Mouse (Mus musculus) cerebellum, adult 9-11 months (tissue): ENCODE measurements around the gene Ms4a8a.
"Not testable (repeated sequence)": the region's sequence is repeated elsewhere in the genome, so short reads cannot be mapped to it uniquely, and the experiment has no call there.

Experiments used
- DNase-seq: peaks from one replicate; pipeline ENCODE4 v3.0.0; 2022

The Ms4a8a gene

GRCm38 (mm10) chr19:11080934-11081333 lies at the start of gene Ms4a8a:
Gene Ms4a8a, minus strand, starts transcription at chr19:11081102.
- DNase-seq = no peak

DNA sequence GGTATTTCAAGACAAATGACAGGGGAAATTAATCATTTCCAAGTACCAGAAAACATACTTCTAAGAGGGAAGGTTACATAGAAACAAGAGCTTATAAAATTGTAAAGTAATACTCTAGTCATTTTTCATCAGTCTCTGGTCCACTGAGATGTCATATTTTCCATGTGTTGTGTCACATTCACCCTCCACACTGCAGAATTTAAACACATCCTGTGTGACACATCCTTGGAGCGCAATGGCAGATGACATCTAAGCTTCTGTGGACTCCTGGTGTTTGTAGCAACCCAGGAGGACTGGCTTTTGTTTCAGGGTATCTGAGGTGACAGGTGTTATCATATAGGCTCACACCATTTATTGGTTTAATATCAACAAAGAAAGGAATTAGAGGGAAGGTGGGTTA lies 48.8 kb upstream of the Ms4a8a start:
- DNase-seq = no peak

DNA sequence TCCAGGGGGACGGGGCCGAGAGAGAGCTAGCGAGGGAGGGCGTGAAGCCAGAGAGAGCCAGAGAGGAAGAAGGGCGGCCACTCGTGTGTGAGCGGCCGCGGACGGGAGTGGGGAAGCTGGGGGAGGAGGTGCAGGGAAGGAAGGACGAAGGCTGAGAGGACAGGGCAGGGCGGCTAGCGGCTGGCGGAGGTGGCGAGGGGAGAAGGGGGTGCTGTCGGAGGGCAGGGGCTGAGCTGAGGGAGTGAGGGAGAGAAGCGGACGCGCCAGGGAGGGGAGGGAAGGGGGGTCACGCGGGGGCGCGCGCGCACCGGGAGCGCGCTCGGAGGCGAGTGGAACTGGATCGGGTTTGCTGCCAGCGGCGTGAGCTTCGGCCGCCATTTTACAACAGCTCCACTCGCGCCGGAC lies 40.1 kb upstream of the Ms4a8a start:
- peak; percentile 36 for DNase-seq

GRCm38 (mm10) chr19:11119338-11119737 lies 38.4 kb upstream of the Ms4a8a start:
- DNase-seq = no peak

GRCm38 (mm10) chr19:11107746-11108145 lies 26.8 kb upstream of the Ms4a8a start:
- DNase-seq = no peak

- no peak for DNase-seq
Observed at GRCm38 (mm10) chr19:11101880-11102279, 21.0 kb upstream of the Ms4a8a start.

DNA sequence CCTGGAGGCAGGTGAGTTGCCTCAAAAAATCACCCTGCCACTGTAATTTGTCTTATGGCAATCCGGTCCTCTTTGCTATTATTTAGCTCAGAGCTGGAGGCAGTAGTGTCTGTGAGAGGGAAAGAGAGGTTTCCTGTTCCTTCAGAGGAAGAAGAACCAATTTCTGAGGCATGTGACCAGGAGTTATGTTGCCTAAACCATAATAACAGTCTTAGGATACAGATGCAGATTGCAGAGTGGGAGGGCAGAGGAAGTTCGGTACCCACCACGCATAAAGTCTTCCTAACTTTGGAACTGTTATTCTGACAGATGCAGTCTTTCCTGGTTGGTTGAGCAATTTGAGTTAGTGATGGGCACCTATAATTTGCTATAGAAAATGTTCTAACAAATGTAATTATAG lies 17.5 kb upstream of the Ms4a8a start:
- no peak for DNase-seq

DNA sequence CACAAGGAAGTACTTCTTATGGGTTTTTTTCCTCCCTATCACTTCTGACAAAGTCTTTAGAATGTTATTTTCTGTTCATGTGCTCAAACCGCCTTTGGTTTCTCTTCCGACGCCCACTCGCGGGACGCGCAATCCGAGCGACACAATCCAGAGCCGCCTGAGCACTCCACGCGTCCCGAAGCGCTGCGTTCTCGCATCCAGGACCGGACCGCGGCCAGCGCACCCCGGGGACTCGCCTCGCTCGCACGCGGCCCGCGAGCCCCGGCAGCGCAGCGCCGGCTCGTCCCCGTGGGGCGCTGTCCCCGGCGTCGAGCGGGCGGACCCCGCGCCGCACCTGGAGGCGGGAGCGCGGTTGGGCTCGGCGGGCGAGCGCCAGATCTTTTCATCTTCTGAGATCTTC lies 11.2 kb upstream of the Ms4a8a start:
- not testable (repeated sequence) for DNase-seq

DNA sequence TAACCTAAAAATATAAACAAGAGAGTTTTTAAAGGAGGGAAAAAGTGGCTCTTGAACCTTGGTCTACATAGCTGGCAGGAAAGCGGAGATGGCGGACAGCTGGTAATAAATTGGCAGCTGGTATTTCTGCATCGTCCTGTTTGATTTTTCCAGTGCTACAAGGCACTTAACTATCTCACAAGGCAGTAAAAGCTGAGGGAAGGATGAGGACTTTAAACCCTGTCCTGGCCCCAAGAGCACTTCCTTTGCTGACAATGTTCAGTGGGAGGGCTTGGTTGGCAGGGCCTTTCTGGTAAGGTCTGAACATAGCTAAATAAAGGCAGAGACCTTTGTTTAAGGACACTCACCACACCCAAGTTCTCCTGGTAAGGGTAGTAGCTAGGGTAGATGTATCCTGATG lies 10.5 kb downstream of the Ms4a8a start:
- no peak for DNase-seq

DNA sequence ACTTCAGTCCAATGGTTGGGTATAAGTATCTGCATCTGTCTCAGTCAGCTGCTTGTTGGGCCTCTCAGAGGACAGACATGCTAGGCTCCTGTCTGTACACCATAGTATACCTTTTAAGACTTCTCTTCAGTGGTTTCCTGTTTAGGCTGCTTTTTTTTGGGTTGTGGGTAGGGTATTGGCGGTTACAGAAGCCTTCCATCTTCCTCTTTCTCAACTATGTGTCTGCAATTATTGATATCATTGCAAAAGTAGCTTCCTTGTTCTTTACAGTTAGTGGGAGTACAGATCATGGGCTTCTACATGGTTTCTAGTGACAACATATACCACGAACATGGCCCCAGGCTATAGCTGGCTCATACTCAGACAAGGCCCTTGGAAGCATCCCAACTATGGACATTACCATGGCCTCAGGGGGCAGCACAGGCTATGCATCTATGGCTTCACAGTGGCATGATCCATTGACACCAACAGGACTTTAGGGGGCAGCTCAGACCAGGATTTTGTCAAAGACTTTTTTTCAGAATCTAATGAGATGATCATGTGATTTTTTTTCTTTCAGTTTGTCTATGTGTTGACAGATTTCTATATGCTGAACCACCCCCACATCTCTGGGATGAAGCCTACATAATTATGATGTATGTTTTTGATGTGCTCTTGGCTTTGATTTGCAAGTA lies 15.6 kb downstream of the Ms4a8a start:
- DNase-seq = no peak

DNA sequence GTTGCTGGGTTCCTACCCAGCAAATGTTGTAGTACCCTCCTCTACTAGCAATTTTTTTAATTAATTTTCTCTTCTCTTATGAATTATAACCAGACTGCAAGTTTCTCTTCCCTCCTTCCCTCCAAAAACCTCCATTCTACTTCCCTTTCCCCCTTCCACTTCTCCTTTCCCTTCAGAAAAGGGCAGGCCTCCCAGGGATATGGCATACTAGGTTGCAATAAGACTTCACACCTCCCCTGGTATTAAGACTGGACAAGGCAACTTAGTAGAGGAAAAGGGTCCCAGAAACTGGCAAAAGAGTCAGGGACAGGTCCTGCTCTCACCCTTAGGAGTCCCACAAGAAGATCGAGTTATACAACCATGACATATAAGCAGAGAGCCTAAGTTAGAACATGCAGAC lies 20.0 kb downstream of the Ms4a8a start:
- DNase-seq = no peak

DNA sequence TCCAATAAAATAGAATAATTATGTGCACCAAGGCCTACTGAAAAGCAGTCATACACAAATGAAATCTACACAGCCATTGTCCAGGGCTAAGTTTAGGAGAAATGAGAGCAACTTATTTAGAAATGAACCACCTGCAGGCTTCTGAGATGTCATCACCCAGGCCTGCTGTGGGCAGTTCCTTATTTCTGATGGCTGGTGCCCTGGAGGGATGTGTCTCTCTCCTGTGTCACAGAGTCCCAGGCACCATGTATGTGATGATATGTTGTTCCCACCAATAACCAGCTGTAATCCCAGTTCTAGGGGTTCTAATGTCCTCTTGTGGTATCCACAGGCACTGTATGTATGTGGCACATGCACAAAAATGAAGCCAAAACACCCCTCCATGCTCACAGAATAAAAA lies 20.9 kb downstream of the Ms4a8a start:
- no peak for DNase-seq

DNA sequence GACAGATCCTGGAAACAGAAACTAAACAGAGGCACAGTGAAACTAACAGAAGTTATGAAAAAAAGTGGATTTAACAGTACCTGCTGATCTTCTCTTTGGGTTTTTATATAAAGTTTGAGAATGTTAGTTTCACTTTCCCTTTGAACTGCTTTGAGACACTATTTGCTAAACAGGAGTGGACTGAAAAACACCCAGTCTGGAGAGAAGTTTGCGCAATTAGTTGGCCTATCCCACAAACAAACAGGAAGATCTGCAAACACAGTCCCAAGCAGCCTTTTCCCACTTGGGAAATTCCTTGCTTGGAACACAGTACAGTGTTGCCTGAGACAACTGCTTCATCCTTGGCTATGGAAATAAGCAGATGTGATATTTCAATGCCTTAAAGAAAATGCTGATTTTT lies 25.2 kb downstream of the Ms4a8a start:
- not testable (repeated sequence) for DNase-seq

GRCm38 (mm10) chr19:11053277-11053676 lies 27.6 kb downstream of the Ms4a8a start:
- DNase-seq = no peak

- DNase-seq = no peak
Observed at GRCm38 (mm10) chr19:11052877-11053276, 28.0 kb downstream of the Ms4a8a start.

DNA sequence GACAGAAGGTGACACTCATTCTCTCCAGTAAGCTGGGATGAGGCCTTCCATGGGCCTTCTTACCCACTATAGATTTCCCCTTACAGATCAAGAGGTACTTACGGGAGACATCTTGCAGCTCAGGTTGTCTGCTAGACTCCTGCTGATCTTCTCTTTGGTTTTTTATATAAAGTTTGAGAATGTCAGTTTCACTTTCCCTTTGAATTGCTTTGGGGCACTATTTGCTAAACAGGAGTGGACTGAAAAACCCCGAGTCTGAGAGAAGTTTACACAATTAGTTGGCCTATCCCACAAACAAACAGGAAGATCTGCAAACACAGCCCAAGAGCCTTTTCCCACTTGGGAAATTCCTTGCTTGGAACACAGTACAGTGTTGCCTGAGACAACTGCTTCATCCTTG lies 30.6 kb downstream of the Ms4a8a start:
- no peak for DNase-seq

DNA sequence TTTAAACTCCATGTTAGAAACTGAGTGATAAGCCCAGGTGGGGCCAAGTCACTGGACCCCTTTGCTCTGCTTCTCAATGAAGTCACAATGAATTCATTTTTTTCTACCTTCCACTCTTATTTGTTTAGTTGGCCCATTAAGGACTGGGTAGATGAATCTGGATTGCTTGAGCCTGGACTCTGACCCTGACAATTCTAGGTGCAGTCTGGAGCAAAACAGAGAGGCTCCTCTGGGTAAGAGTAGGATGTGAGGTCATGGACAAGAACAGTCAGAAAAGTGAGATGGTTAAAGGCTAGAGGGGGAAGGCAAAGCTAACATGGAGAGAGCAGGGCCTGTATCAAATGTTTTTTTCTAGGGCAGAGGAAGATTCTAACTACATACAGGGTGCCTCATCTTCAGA lies 31.5 kb downstream of the Ms4a8a start:
- DNase-seq = no peak

DNA sequence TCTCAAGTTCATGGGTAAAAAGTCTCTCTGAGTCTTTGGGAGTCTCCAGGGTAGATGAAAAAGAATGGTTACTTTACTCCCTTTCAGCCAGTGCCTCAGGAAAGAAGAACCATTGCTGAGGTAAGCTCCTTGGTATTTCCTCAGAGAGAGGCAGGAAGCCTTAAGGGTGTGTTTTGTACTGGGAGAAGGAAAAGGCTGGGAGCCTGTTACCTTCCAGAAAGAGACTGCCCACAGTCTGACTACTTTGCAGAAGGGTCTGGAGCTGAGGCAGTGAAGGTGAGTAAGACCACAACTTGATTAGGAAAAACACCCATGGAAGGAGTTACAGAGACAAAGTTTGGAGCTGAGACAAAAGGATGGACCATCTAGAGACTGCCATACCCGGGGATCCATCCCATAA lies 32.4 kb downstream of the Ms4a8a start:
- no peak for DNase-seq

GRCm38 (mm10) chr19:11048009-11048408 lies 32.9 kb downstream of the Ms4a8a start:
- no peak for DNase-seq

GRCm38 (mm10) chr19:11044996-11045711 lies 35.7 kb downstream of the Ms4a8a start:
- DNase-seq = no peak

DNA sequence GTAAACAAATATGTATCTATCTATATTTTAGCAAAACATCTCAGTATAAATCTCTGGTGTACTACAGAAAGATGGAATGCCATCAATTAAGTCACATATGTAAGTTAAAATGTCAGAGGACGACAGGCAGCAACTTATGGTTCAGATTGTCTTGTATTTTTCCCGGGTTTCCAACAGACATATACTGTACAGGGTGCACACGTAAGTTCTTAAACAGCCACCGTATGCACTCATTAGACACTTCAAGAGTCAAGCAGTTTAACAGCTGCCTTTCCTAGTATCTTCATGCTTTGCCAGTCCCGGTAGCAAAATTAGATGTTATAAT lies 36.3 kb downstream of the Ms4a8a start:
- no peak for DNase-seq

- no peak for DNase-seq
Observed at GRCm38 (mm10) chr19:11037570-11037969, 43.3 kb downstream of the Ms4a8a start.

- no peak for DNase-seq
Observed at GRCm38 (mm10) chr19:11022382-11022781, 58.5 kb downstream of the Ms4a8a start.

- DNase-seq = no peak
Observed at GRCm38 (mm10) chr19:11017891-11018290, 63.0 kb downstream of the Ms4a8a start, which contains the start of gene Ms4a18. Gene Ms4a18, minus strand, starts transcription at chr19:11018031.
